ENCODE assay signal across 8 mouse cellular contexts in the genomic region with DNA sequence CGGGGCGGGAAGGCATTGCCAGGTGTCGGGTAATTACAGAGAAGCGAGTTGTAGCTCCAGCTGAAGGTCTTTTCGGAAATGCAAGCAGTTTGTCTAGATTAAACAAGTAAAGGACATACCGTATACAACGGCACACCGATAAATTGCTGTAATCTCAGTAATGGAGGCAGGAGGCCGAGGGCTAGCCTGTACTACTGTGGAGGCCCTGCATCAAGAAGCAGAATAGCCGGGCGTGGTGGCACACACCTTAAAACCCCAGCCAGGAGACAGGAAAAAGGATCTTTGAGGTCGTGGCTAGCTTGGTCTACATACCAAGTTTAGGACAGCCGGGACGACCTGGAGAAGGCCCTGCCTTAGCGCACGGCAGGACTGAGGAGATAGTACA. TPM values are rescaled to one million over a fixed set of nuclear protein-coding genes. Genes with fewer than 3 reads are reported as not detected.
DNase-seq lines count a peak whose midpoint lies in the region; ATAC-seq and TF ChIP-seq lines count a peak whose summit lies in the region.
"Had no signal": no experiment of that assay in that cellular context is flagged by ENCODE, and none has a peak within 500 bp of the region (broad histone marks: within the 10 kb centered on the region; RNA-seq: fewer than 3 reads in every experiment).

No protein-coding gene starts in this region.

- no peaks in the 10 kb centered on the region for H3K9me3 ChIP-seq in lung, postnatal 0 days (ENCODE audit: low read length)
- H3K9me3 ChIP-seq in erythroblast, embryonic 14.5 days (ENCODE audit: control insufficient read depth, low read length) = no peaks in the 10 kb centered on the region
- H3K9me3 ChIP-seq in limb, embryonic 12.5 days = no peaks in the 10 kb centered on the region
- no peaks in the 10 kb centered on the region for H3K9me3 ChIP-seq in stomach, embryonic 14.5 days (ENCODE audit: control insufficient read depth, low read depth, low read length)

- H3K4me2 ChIP-seq in lung, postnatal 0 days (replicated peaks; ENCODE audit: low read depth, low read length) = peak overlapping the region; percentile 69
- peak overlapping the region; percentile 72 for H3K4me2 ChIP-seq in limb, embryonic 12.5 days
- peak overlapping the region; percentile 55 for H3K4me2 ChIP-seq in stomach, embryonic 14.5 days (replicated peaks; ENCODE audit: low read depth, low read length)

- no peak for DNase-seq in lung, postnatal 0 days (ENCODE audit: low spot score)
- DNase-seq in lung, postnatal 14 days = no peak
- DNase-seq in adrenal gland, postnatal 4 days (ENCODE audit: low spot score in 2 of 2) = no peak
- no peak for DNase-seq in cerebellum, postnatal 36 days

- TF ChIP-seq EP300 in lung, postnatal 0 days (IDR thresholded peaks at IDR 0.05) = no peak

- H3K36me3 ChIP-seq in lung, postnatal 0 days (ENCODE audit: insufficient read depth, low read length) = no peaks in the 10 kb centered on the region; the same call in 1 of the 2 replicates
- H3K36me3 ChIP-seq in erythroblast, embryonic 14.5 days (ENCODE audit: control insufficient read depth) = peaks cover 35% of the 10 kb centered on the region
- peaks cover 35% of the 10 kb centered on the region for H3K36me3 ChIP-seq in limb, embryonic 12.5 days
- peaks cover 30% of the 10 kb centered on the region for H3K36me3 ChIP-seq in stomach, embryonic 14.5 days (ENCODE audit: control insufficient read depth, insufficient read depth, low read length)

- no peaks in the 10 kb centered on the region for H3K27me3 ChIP-seq in lung, postnatal 0 days (replicated peaks; ENCODE audit: insufficient read depth, low read length)
- H3K27me3 ChIP-seq in erythroblast, embryonic 14.5 days (ENCODE audit: control insufficient read depth) = no peaks in the 10 kb centered on the region
- no peaks in the 10 kb centered on the region for H3K27me3 ChIP-seq in limb, embryonic 12.5 days
- no peaks in the 10 kb centered on the region for H3K27me3 ChIP-seq in stomach, embryonic 14.5 days (ENCODE audit: control insufficient read depth, insufficient read depth, low read length)

- TF ChIP-seq CTCF in lung, postnatal 0 days (IDR thresholded peaks at IDR 0.05) = no peak

- WGBS in lung, postnatal 0 days = 10% methylated on average over 16 of the region's 16 CpGs
- WGBS in limb, embryonic 12.5 days = 12% methylated on average over 16 of the region's 16 CpGs
- 7% methylated on average over 16 of the region's 16 CpGs for WGBS in stomach, embryonic 14.5 days

- H3K27ac ChIP-seq in lung, postnatal 0 days (ENCODE audit: low read length) = peak overlapping the region; percentile 94
- peak overlapping the region; percentile 91 for H3K27ac ChIP-seq in limb, embryonic 12.5 days
- peak overlapping the region; percentile 84 for H3K27ac ChIP-seq in stomach, embryonic 14.5 days (ENCODE audit: low read length)

- peaks cover 9% of the 10 kb centered on the region; the same call in 1 of the 2 replicates for H3K4me1 ChIP-seq in lung, postnatal 0 days (ENCODE audit: insufficient read depth, low read depth, low read length)
- peaks cover 45% of the 10 kb centered on the region for H3K4me1 ChIP-seq in erythroblast, embryonic 14.5 days (ENCODE audit: control insufficient read depth)
- H3K4me1 ChIP-seq in limb, embryonic 12.5 days (replicated peaks) = peaks cover 24% of the 10 kb centered on the region
- H3K4me1 ChIP-seq in stomach, embryonic 14.5 days (ENCODE audit: control insufficient read depth, insufficient read depth, low read length) = peaks cover 18% of the 10 kb centered on the region

- peak overlapping the region; percentile 73 for H3K9ac ChIP-seq in lung, postnatal 0 days (replicated peaks; ENCODE audit: low read depth)
- peak overlapping the region; percentile 73 for H3K9ac ChIP-seq in limb, embryonic 12.5 days (replicated peaks)
- H3K9ac ChIP-seq in stomach, embryonic 14.5 days (replicated peaks; ENCODE audit: low read depth, low read length) = peak overlapping the region; percentile 74

- H3K4me3 ChIP-seq in lung, postnatal 0 days (ENCODE audit: low read depth, low read length) = peak overlapping the region; percentile 70
- peak overlapping the region; percentile 99 for H3K4me3 ChIP-seq in erythroblast, embryonic 14.5 days (replicated peaks)
- H3K4me3 ChIP-seq in limb, embryonic 12.5 days (replicated peaks) = peak overlapping the region; percentile 72
- peak overlapping the region; percentile 60 for H3K4me3 ChIP-seq in stomach, embryonic 14.5 days (ENCODE audit: low read depth, low read length)

- peak; percentile 12; the same call in 1 of the 2 replicates for ATAC-seq in lung, postnatal 0 days
- ATAC-seq in limb, embryonic 12.5 days (ENCODE audit: insufficient number of reproducible peaks, insufficient read depth, low FRiP score, low TSS enrichment, low read depth) = peak; percentile 16; the same call in 1 of the 2 replicates
- ATAC-seq in stomach, embryonic 14.5 days (ENCODE audit: insufficient number of reproducible peaks, insufficient read depth, low FRiP score, low read depth) = peak; percentile 19; the same call in 1 of the 2 replicates

RNA-seq across cellular contexts. Expression of gene Tbrg4, which starts 0.5 kb away (rescaled TPM):
- 10.8 and 10.9 TPM in 2 replicates for polyA plus RNA-seq in lung, postnatal 0 days (2015; fragmentation: Nextera tagmentation; extraction: Ambion mirVana)
- 6.6 and 9.6 TPM in 2 replicates for polyA plus RNA-seq in erythroblast, embryonic 14.5 days (2012)
- polyA plus RNA-seq in limb, embryonic 12.5 days (2016; fragmentation: Nextera tagmentation; extraction: Ambion mirVana) = 44.3 and 46.4 TPM in 2 replicates
- polyA plus RNA-seq in stomach, embryonic 14.5 days (2014; fragmentation: Nextera tagmentation; extraction: Ambion mirVana) = 37.1 TPM in 2 replicates
- total RNA-seq in adrenal gland, postnatal 4 days (2021) = 10 to 100 TPM; 70.9 to 81.6 TPM

RNA-seq across cellular contexts. Expression of gene Wap, which starts 12.1 kb away (rescaled TPM):
- polyA plus RNA-seq in lung, postnatal 0 days (2015; fragmentation: Nextera tagmentation; extraction: Ambion mirVana) = 27.6 TPM in 1 of 2 replicates, not detected in the other
- polyA plus RNA-seq in erythroblast, embryonic 14.5 days (2012) = not detected in 2 replicates
- not detected in 2 replicates for polyA plus RNA-seq in limb, embryonic 12.5 days (2016; fragmentation: Nextera tagmentation; extraction: Ambion mirVana)
- not detected in 2 replicates for polyA plus RNA-seq in stomach, embryonic 14.5 days (2014; fragmentation: Nextera tagmentation; extraction: Ambion mirVana)
- total RNA-seq in adrenal gland, postnatal 4 days (2021) = not detected
- polyA plus RNA-seq: brain, embryonic 14.5 days had no signal

RNA-seq across cellular contexts. Expression of gene Nacad, which starts 20.5 kb away (rescaled TPM):
- 1.8 and 3.2 TPM in 2 replicates for polyA plus RNA-seq in lung, postnatal 0 days (2015; fragmentation: Nextera tagmentation; extraction: Ambion mirVana)
- polyA plus RNA-seq in erythroblast, embryonic 14.5 days (2012) = 1.7 and 3.1 TPM in 2 replicates
- polyA plus RNA-seq in limb, embryonic 12.5 days (2016; fragmentation: Nextera tagmentation; extraction: Ambion mirVana) = 1.5 TPM in 2 replicates
- 6.1 and 9.2 TPM in 2 replicates for polyA plus RNA-seq in stomach, embryonic 14.5 days (2014; fragmentation: Nextera tagmentation; extraction: Ambion mirVana)
- total RNA-seq in adrenal gland, postnatal 4 days (2021) = 10 to 100 TPM in 1 of 2 experiments, 1 to 10 TPM in 1; 4.7 to 12.6 TPM

RNA-seq across cellular contexts. Expression of gene Ramp3, which starts 31.9 kb away (rescaled TPM):
- 9.6 and 22.1 TPM in 2 replicates for polyA plus RNA-seq in lung, postnatal 0 days (2015; fragmentation: Nextera tagmentation; extraction: Ambion mirVana)
- polyA plus RNA-seq in erythroblast, embryonic 14.5 days (2012) = not detected in 2 replicates
- polyA plus RNA-seq in limb, embryonic 12.5 days (2016; fragmentation: Nextera tagmentation; extraction: Ambion mirVana) = 4.0 and 4.4 TPM in 2 replicates
- polyA plus RNA-seq in stomach, embryonic 14.5 days (2014; fragmentation: Nextera tagmentation; extraction: Ambion mirVana) = 8.5 and 8.7 TPM in 2 replicates
- total RNA-seq in adrenal gland, postnatal 4 days (2021) = 10 to 100 TPM; 14.3 to 14.8 TPM
